Mouse (Mus musculus): ENCODE data around the gene Hist2h2ab.
"Not testable (repeated sequence)": the region's sequence is repeated elsewhere in the genome, so short reads cannot be mapped to it uniquely, and the experiment has no call there.

Hist2h2ab gene

GRCm38 (mm10) chr3:96198181-96198580 is 21.5 kb upstream of the Hist2h2ab start:
- no peak for DNase-seq

DNA sequence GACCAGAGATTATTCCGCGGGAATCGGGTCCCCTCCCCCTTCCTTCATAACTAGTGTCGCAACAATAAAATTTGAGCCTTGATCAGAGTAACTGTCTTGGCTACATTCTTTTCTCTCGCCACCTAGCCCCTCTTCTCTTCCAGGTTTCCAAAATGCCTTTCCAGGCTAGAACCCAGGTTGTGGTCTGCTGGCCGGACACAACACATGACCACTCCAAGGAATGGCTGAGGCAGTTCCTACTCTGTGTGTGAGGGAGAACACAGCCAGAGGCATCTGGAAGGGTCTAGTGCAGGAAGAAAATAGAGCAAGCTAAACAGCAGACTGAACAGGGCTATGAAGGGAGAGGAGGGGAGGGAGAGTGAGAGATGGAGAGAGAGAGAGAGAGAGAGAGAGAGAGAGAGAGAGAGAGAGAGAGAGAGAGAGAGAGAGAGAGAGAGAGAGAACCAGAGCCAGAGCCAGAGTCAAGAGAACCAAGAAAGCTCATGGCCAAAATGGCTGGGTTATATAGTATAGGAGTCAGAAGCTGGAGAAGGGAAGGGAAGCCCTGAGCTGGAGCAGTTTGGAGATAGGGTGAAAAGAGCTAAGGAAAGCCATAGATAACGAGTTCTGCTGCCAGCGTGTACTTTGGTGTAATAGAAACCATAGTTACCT is 20.9 kb upstream of the Hist2h2ab start:
- not testable (repeated sequence) for DNase-seq

DNA sequence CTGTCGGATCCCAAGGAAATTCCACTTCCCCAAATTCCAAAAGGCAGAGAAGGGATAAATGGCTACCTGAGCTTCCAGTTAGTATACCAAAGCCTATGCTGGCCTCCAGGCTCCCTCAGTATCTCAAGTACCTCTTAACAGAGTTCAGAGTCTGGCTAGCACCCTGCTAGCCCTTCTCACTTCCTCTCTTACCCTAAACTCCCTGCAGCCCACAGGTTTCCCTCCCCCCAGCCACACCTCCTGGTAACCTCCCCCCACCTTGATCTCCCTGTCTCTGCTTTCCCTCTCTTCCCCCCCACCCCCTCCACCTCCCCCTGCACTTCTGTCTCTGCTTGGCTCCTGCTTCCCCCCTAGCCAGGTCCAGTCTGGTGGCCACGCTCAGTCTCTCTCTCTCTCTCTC is 19.9 kb upstream of the Hist2h2ab start:
- DNase-seq = no peak

GRCm38 (mm10) chr3:96207819-96208218 is 11.8 kb upstream of the Hist2h2ab start:
- DNase-seq = no peak

DNA sequence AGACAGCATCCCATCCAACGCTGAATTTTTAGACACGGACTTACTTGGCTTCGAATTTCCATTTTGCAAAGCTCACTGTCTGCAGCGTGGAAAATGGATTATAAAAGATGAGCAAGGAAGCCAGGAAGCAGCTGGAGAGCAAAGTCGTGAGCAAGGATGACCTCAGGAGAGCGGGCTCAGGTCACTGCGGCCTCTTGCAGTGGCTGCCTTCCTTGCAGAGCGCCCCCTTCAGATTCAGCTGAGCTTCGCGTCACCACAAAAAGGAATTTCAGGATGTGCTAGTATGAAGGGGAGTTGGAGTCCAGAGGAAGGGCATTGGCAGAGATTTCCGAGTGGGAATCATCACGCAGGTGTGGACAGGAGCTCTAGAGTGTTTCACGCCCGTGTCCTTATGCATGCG is 10.4 kb upstream of the Hist2h2ab start:
- DNase-seq = no peak

- peak; percentile 21 to 52 for DNase-seq
These were observed 449 bp upstream of the Hist2h2ab start for GRCm38 (mm10) chr3:96219191-96219641.

DNA sequence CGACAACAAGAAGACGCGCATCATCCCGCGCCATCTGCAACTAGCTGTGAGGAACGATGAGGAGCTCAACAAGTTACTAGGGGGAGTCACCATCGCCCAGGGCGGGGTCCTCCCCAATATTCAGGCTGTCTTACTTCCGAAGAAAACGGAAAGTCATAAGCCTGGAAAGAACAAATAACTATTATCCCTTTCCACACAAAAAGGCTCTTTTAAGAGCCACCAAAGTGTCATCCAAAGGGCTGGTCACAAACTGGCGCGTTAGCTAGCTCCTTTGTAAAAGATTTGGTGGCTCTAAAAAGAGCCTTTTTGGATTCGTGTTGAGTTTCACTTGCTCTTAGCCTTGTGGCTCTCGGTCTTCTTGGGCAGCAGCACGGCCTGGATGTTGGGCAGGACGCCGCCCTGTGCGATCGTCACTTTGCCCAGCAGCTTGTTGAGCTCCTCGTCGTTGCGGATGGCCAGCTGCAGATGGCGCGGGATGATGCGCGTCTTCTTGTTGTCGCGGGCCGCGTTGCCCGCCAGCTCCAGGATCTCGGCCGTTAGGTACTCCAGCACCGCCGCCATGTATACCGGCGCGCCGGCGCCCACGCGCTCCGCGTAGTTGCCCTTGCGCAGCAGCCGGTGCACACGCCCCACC is 583 bp downstream of the Hist2h2ab start:
- DNase-seq = not testable (repeated sequence)

GRCm38 (mm10) chr3:96220765-96221639 is 1.3 kb downstream of the Hist2h2ab start, which contains the start of the genes Hist2h2ac and Hist2h2be:
Hist2h2ac (minus strand) TSS chr3:96220880.
Hist2h2be (plus strand) TSS chr3:96221119.
- peak; percentile 75 to 89 for DNase-seq

DNA sequence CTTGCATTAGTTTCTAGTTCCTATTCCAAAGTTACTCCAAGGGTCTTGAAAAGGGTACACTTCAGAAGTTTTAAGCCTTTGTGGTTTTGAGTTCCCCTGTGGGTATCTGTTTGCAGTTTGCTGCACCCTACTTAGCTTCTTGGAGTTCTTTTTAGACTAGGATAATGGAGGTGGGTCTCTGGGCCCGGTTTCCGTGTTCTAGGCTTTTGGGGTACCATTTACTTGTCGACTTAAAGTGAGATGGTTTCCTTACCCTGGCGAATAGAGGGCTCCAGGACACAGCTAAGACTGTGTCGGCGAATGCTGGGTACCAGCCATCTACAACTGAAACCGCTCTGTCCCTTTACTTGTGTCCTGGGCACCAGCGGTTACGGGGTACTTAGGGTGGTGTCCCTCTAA is 2.0 kb downstream of the Hist2h2ab start:
- DNase-seq = peak in 1 of 2 experiments; percentile 38

DNA sequence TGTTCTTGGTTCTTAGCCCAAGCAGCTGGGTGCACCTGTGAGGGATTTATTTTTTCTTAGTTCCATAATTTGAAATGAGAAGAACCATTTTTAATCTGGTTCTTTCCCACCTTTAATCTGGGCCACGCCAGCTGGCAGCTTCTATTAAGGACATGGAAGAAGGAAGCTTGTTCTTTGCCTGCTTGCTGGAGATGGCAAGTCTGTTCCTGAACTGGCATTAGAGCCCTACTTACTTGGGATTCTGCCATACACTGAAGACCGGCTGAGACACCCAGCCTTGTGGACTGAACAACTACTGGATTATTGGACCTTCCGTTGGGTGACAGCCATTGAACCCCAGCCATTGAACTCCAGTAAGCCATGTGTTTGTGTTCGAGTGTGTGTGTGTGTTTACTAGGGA is 3.1 kb downstream of the Hist2h2ab start:
- no peak for DNase-seq

GRCm38 (mm10) chr3:96225421-96225820 is 5.8 kb downstream of the Hist2h2ab start:
- no peak for DNase-seq

GRCm38 (mm10) chr3:96226695-96227648 is 7.3 kb downstream of the Hist2h2ab start:
- DNase-seq = no peak

- no peak for DNase-seq
These were observed 9.2 kb downstream of the Hist2h2ab start for GRCm38 (mm10) chr3:96228828-96229227.

DNA sequence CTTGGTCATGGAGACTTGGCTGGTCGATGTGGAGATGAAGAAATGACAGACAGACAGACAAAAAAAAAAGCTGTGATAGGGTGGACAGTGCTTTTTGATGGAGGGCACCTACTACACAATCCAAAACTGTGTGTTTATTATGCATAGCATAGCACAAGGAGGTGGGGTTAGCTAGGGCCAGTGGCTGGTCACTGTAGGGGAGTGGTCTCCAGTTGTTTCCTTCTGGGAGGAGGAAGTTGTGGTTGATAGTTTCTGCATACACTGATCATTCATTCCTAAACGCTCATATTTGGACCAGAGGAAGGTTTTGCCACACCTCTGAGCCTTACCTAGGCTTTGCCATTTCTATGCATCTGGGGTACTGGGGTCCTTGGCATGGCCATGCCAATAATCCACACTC is 10.7 kb downstream of the Hist2h2ab start:
- DNase-seq = no peak

DNA sequence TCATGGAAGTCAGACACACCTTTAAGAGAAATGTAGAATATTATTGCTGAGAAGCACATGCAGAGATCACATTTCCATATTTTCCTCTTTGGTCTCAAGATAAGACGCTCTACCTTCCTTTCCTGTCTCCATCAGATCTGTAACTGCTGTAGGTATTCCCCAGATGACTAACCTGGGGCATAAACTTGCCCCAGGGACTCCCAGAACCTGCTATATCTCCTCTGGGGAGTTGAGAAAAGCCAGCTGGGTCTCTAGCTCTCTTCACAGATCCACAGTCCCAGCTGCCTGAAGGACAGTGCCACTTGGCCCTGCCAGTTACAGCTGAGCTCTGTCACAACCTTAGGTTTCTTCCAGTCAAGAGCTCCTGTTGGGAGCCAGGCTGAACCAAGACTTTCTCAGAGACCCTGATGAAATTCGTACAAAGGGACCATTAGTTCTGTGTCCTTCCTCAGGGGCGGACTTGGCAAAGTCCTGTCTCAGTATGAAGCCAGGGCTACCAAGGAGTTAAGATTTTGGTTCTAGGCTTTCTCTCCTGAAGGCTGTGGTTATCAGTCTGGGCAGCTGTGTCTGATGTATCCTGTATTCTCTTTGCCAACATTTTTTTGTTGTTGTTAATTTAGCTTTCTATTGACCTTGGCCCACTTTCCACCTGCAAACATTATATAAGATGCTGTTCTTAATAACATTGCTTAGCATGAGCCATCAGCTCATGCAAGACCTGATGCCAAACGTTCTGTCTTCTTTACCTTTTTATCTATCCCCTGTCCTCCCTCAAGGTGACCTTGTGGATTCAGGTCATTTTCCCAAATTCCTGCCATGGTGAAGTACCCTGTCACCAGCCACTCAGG is 11.5 kb downstream of the Hist2h2ab start:
- no peak for DNase-seq

DNA sequence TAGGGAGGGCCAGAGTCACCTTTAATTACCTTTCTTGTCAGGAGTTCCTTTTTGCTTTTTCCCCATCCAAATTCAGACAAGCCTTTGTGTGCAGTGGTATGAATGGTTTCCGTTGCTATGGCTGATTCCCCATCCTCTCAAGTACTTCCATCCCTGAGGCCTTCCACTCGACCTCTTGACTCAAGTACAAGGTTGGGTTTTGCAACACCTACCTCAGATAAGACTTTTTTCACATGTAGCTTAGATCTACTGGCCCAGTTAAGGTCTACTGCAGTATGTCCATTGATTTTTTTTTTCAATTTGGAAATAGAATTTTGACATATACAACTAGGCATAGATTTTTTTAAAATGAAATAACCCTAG is 12.1 kb downstream of the Hist2h2ab start:
- DNase-seq = no peak

DNA sequence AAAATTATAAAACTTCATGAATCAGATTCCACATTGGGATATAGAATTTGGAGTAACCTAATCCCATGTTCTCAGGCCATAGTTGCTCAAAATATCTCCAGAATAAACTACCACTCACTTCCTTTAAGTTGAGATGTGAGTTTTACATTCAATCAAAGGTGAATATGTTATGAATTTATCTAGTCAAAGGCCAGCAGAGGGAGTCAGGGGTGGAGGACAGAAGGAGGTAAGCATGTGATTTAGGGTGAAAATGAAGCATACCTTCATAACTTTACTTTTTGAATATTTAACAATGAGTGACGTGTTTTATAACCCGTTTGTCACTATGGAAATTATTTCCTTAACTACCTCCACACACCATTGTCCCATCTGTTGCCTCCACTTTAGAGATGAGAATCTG is 15.2 kb downstream of the Hist2h2ab start:
- no peak for DNase-seq

DNA sequence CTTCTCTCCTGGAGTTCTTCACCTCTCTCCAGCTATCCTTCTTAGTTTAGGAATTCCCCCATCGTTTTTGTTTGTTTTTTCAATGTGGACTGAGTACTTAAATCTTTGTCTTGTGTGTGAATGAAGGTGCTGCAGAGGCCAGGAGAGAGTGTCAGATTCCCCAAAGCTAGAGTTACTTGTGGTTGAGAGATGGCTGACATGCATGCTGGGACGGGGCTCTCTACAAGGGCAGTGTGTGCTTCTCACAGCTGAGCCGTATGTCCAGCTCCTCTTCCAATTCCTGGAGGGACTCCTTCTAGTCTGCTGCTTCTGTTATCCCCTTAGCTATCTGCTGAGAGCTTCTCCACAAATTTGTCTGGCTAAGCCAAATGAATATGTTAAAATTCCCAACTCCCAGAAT is 16.2 kb downstream of the Hist2h2ab start:
- no peak for DNase-seq

DNA sequence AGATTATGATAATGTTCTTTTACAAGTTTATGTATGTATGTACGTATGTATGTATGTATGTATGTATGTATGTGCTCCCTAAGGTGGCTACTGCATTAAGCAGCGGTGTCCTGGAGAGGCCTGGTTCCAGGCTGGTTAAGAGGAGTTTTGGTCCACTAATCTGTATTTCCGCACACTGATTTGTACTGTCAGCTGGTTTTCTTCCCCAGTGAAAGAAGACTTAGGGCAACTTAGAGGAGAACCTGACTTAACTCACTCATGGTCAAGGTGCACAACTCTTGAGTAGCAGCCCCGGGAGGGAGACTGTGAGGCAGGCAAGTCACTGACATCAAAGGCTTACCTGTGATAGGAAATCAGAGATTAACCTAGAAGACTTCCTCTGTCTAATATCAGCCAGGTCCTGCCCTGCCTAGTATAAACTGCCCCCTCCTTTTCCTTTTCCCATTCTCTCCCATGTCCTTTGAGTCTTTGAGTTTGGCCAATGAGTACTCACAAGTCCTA is 17.2 kb downstream of the Hist2h2ab start:
- DNase-seq = no peak

- DNase-seq = no peak
These were observed 17.8 kb downstream of the Hist2h2ab start for GRCm38 (mm10) chr3:96237335-96237903.

Measured in cerebellum, postnatal 36 days (tissue).